Mouse (Mus musculus): Measurements from ENCODE around the gene Psg17.

DNA sequence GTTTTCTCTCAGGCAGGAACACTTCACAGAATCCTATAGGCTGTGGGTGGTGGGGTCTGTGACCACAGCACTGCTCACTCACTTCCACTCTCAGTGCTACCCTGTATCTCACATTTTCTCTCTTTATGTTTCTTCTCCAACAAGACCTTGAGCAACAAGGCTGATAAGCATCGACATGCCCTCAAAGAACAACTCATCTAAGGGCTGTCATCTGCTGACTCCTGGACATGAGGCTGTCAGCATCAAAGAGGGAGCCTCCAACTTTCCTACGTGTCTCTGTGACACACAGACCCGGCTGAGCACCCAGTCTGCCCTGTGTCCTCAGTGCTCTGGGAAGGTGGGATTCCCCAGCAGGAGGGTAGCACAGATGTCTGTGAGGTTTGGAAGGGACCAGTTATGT lies at the start of gene Psg17:
- TF ChIP-seq CTCF (IDR thresholded peaks at IDR 0.05; ENCODE audit: low read depth, low read length) (no peak), POLR2A (IDR thresholded peaks at IDR 0.05; ENCODE audit: extremely low read depth, insufficient read depth, low read length) (no peak)
